Mouse (Mus musculus): ENCODE data around the gene 4833420G17Rik. TPM values are rescaled to one million over a fixed set of nuclear protein-coding genes. Genes with fewer than 3 reads are reported as not detected.
"Not testable (repeated sequence)": the region's sequence is repeated elsewhere in the genome, so short reads cannot be mapped to it uniquely, and the experiment has no call there.

The 4833420G17Rik gene
- polyA plus RNA-seq, 1 experiment: 22.3 TPM

DNA sequence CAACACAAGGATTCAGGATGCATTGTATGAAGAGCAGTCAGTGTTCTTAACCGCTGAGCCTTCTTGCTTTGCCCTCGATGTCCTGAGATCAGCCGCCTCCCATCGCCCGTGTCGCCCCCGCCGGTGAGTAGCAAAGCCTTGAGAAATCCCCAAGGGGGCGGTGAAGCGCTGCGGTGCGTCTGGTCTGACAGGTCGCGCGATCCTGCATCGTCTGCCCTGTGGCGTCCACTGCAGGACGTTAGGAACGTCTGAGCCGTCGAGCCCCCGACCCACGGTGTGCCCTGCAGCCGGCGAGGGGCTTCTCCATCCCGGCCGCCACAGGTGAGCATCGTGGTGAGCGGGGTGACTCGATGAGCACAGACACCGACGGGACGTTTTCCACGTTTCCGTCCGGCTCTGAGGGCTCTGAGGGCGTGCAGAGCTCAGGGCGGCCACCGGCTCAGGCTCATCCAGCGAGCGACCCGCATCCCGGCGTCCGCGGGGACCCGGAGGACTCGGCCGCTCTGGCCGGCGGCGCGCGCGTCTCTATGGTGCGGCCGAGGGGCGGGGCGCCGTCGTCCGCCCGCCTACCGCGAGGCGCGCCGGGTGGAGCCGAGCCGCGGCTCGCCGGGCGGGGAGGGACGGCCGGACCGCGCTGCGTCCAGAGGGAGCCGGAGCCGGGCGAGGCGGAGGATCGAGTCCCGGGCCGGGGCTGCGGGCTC lies 25.5 kb downstream of the 4833420G17Rik start, which contains the start of the genes Tmem267 and 3110070M22Rik:
Tmem267 (plus strand) TSS at position 160 of the 701 bp plus-strand sequence.
3110070M22Rik (minus strand) TSS at position 504 of the 701 bp plus-strand sequence.
- Histone ChIP-seq H3K4me3 (ENCODE audit: insufficient read depth, low read depth, low read length) (no peak within 1 kb of the TSS; the same call in 1 of the 2 replicates), H3K27me3 (replicated peaks; ENCODE audit: control insufficient read depth, insufficient read depth, low read length) (no peaks in the 10 kb centered on the region), H3K4me1 (ENCODE audit: control insufficient read depth, insufficient read depth, low read length) (no peaks in the 10 kb centered on the region; the same call in 1 of the 2 replicates), H3K36me3 (ENCODE audit: control insufficient read depth, insufficient read depth, low read length) (no peaks in the 10 kb centered on the region; the same call in 1 of the 2 replicates), H3K27ac (ENCODE audit: insufficient read depth, low read depth, low read length) (peak within 1 kb of the TSS; percentile 22; the same call in 1 of the 2 replicates)
- 85% methylated on average over 87 of the region's 87 CpGs for WGBS
- peak; percentile 41; the same call in 1 of the 2 replicates for TF ChIP-seq CTCF (conservative IDR thresholded peaks at IDR 0.05; ENCODE audit: insufficient read depth, insufficient read length, low read depth, low read length)
- no peak for TF ChIP-seq POLR2A (IDR thresholded peaks at IDR 0.05; ENCODE audit: low read depth, low read length)
- peak; percentile 88 for DNase-seq

- H3K27me3 ChIP-seq (replicated peaks; ENCODE audit: control insufficient read depth, insufficient read depth, low read length); DNase-seq; H3K4me3 ChIP-seq (ENCODE audit: insufficient read depth, low read depth, low read length); H3K27ac ChIP-seq (ENCODE audit: insufficient read depth, low read depth, low read length); H3K36me3 ChIP-seq (ENCODE audit: control insufficient read depth, insufficient read depth, low read length); H3K4me1 ChIP-seq (ENCODE audit: control insufficient read depth, insufficient read depth, low read length): not testable (repeated sequence)
- WGBS: 92% methylated on average over 10 of the region's 10 CpGs
These were observed 29.5 kb downstream of the 4833420G17Rik start for GRCm38 (mm10) chr13:119492083-119492482.

GRCm38 (mm10) chr13:119494938-119495337 lies 32.4 kb downstream of the 4833420G17Rik start:
- H3K27me3 ChIP-seq (replicated peaks; ENCODE audit: control insufficient read depth, insufficient read depth, low read length); H3K4me1 ChIP-seq (ENCODE audit: control insufficient read depth, insufficient read depth, low read length); H3K27ac ChIP-seq (ENCODE audit: insufficient read depth, low read depth, low read length); DNase-seq; H3K4me3 ChIP-seq (ENCODE audit: insufficient read depth, low read depth, low read length); H3K36me3 ChIP-seq (ENCODE audit: control insufficient read depth, insufficient read depth, low read length): not testable (repeated sequence)
- 95% methylated on average over 13 of the region's 22 CpGs for WGBS

Other genes with a start within 250 kb of the 4833420G17Rik start
- 19.8 and 23.9 TPM in 2 replicates for gene Paip1, start 34.2 kb upstream of the 4833420G17Rik start, polyA plus RNA-seq (2012; rRNA removed)
- gene Tmem267, start 25.3 kb downstream of the 4833420G17Rik start, polyA plus RNA-seq (2012; rRNA removed): 7.5 and 9.0 TPM in 2 replicates
- gene 3110070M22Rik, start 25.6 kb downstream of the 4833420G17Rik start, polyA plus RNA-seq (2012; rRNA removed): 1.9 and 2.7 TPM in 2 replicates
- gene Ccl28, start 161.1 kb downstream of the 4833420G17Rik start, polyA plus RNA-seq (2012; rRNA removed): 2.3 and 3.2 TPM in 2 replicates
- 67.5 and 86.3 TPM in 2 replicates for gene Hmgcs1, start 227.6 kb downstream of the 4833420G17Rik start, polyA plus RNA-seq (2012; rRNA removed)